In the genomic region with DNA sequence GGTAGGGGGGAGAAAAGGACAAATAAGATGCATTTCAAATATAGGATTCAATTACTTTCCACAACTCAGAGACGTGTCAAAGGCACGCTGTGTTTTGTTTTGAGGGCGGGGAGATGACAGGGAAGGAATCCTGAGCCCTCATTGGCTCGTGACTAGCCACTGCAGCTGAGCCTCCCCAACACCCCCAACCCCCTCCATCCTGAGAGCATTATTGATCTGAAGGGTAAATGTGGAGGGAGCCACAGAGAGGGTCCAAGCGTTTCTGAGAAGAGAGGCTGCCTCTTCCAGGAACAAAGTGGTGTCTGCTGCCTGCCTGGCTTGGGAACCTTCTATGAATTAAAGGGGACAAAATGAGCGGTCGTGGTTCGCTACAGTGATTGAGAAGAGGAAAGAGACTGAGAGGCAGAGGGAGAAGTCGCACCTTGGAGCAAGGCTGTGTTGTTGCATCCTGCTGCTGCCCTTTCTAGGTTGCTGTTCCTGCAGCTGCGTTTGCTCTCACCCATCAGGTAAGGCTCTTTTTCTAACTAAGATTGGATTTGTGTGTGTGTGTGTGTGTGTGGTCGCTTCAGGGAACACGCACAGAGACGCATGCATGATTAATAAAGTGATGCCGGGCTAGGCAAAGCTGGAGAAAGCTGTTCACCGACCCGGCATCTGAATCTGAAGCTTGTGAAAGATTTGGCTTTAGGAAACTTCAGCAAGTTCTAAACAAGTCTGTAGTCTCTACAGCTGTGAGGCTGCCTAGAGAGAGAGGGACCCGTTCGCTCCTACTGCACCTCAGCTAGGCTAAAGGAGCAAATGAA, we compare ENCODE assay signal across 10 mouse cellular contexts. TPM values are rescaled to one million over a fixed set of nuclear protein-coding genes. Genes with fewer than 3 reads are reported as not detected.
DNase-seq lines count a peak whose midpoint lies in the region; ATAC-seq lines count a peak whose summit lies in the region.
"Had no signal": no experiment of that assay in that cellular context is flagged by ENCODE, and none has a peak within 500 bp of the region (broad histone marks: within the 10 kb centered on the region; RNA-seq: fewer than 3 reads in every experiment).

Gene Cdh12, plus strand, starts transcription at position 405 of the 803 bp plus-strand sequence.

- H3K27ac ChIP-seq in heart, embryonic 13.5 days (replicated peaks): no peak within 1 kb of the TSS
- H3K27ac ChIP-seq in embryonic facial prominence, embryonic 13.5 days: no peak within 1 kb of the TSS
- H3K27ac ChIP-seq in intestine, embryonic 16.5 days (ENCODE audit: low read length): no peak within 1 kb of the TSS
- H3K27ac ChIP-seq in midbrain, embryonic 13.5 days: peak within 1 kb of the TSS; percentile 41; the same call in 1 of the 2 replicates

- H3K36me3 ChIP-seq in heart, embryonic 13.5 days: no peaks in the 10 kb centered on the region
- H3K36me3 ChIP-seq in embryonic facial prominence, embryonic 13.5 days: no peaks in the 10 kb centered on the region
- no peaks in the 10 kb centered on the region for H3K36me3 ChIP-seq in intestine, embryonic 16.5 days (ENCODE audit: control insufficient read depth, insufficient read depth, low read length)
- no peaks in the 10 kb centered on the region for H3K36me3 ChIP-seq in midbrain, embryonic 13.5 days

- WGBS in heart, embryonic 13.5 days: 15% methylated on average over 18 of the region's 18 CpGs
- 9% methylated on average over 18 of the region's 18 CpGs for WGBS in embryonic facial prominence, embryonic 13.5 days
- 7% methylated on average over 18 of the region's 18 CpGs for WGBS in intestine, embryonic 16.5 days
- WGBS in midbrain, embryonic 13.5 days: 3% methylated on average over 18 of the region's 18 CpGs

- no peak for ATAC-seq in heart, embryonic 13.5 days (ENCODE audit: extremely low read depth, insufficient number of reproducible peaks, low FRiP score, low TSS enrichment)
- 0 out of 2 replicates have a peak, but pooled peaks have one; percentile 26 for ATAC-seq in embryonic facial prominence, embryonic 13.5 days (ENCODE audit: insufficient number of reproducible peaks, insufficient read depth, low FRiP score, low TSS enrichment, low read depth)
- no peak for ATAC-seq in intestine, embryonic 16.5 days
- ATAC-seq in midbrain, embryonic 13.5 days: peak; percentile 97

- peak within 1 kb of the TSS; percentile 44 for H3K4me3 ChIP-seq in heart, embryonic 13.5 days
- H3K4me3 ChIP-seq in embryonic facial prominence, embryonic 13.5 days: peak within 1 kb of the TSS; percentile 44
- H3K4me3 ChIP-seq in intestine, embryonic 16.5 days (ENCODE audit: low read length): peak within 1 kb of the TSS; percentile 36
- H3K4me3 ChIP-seq in midbrain, embryonic 13.5 days (replicated peaks): peak within 1 kb of the TSS; percentile 56
- H3K4me3 ChIP-seq: erythroblast, embryonic 14.5 days had no signal

- H3K4me2 ChIP-seq in heart, embryonic 13.5 days: peak within 1 kb of the TSS; percentile 74
- H3K4me2 ChIP-seq in embryonic facial prominence, embryonic 13.5 days: peak within 1 kb of the TSS; percentile 73
- peak within 1 kb of the TSS; percentile 49 for H3K4me2 ChIP-seq in intestine, embryonic 16.5 days (ENCODE audit: low read depth, low read length)
- H3K4me2 ChIP-seq in midbrain, embryonic 13.5 days (replicated peaks): peak within 1 kb of the TSS; percentile 68

- H3K4me1 ChIP-seq in heart, embryonic 13.5 days: no peaks in the 10 kb centered on the region
- H3K4me1 ChIP-seq in embryonic facial prominence, embryonic 13.5 days: no peaks in the 10 kb centered on the region
- no peaks in the 10 kb centered on the region for H3K4me1 ChIP-seq in intestine, embryonic 16.5 days (ENCODE audit: control insufficient read depth, insufficient read depth, low read length)
- H3K4me1 ChIP-seq in midbrain, embryonic 13.5 days (replicated peaks): peaks cover 4% of the 10 kb centered on the region; the same call in 1 of the 2 replicates

- H3K9me3 ChIP-seq in heart, embryonic 13.5 days: no peaks in the 10 kb centered on the region
- H3K9me3 ChIP-seq in embryonic facial prominence, embryonic 13.5 days: no peaks in the 10 kb centered on the region
- H3K9me3 ChIP-seq in intestine, embryonic 16.5 days (ENCODE audit: control insufficient read depth, low read length): no peaks in the 10 kb centered on the region
- H3K9me3 ChIP-seq in midbrain, embryonic 13.5 days: no peaks in the 10 kb centered on the region

- H3K27me3 ChIP-seq in heart, embryonic 13.5 days (replicated peaks): no peaks in the 10 kb centered on the region
- H3K27me3 ChIP-seq in embryonic facial prominence, embryonic 13.5 days: no peaks in the 10 kb centered on the region
- H3K27me3 ChIP-seq in intestine, embryonic 16.5 days (replicated peaks; ENCODE audit: control insufficient read depth, insufficient read depth, low read length): no peaks in the 10 kb centered on the region
- H3K27me3 ChIP-seq in midbrain, embryonic 13.5 days: no peaks in the 10 kb centered on the region

- no peak for DNase-seq in heart, adult 18-20 months
- no peak for DNase-seq in adrenal gland, postnatal 14 days
- no peak for DNase-seq in c-Kit-positive CD71-positive TER-119-positive erythroid progenitor cells, embryonic 14.5 days (ENCODE audit: low spot score)
- DNase-seq in kidney, adult 18-20 months: no peak

- H3K9ac ChIP-seq in heart, embryonic 13.5 days: peak within 1 kb of the TSS; percentile 71
- peak within 1 kb of the TSS; percentile 60 for H3K9ac ChIP-seq in embryonic facial prominence, embryonic 13.5 days
- 0 out of 2 replicates have a peak within 1 kb of the TSS, but pooled peaks have one; percentile 23 for H3K9ac ChIP-seq in intestine, embryonic 16.5 days (ENCODE audit: low read depth, low read length)
- peak within 1 kb of the TSS; percentile 64 for H3K9ac ChIP-seq in midbrain, embryonic 13.5 days (replicated peaks)

RNA-seq across cellular contexts. Expression of gene Cdh12, which starts in this region (rescaled TPM):
- polyA plus RNA-seq in heart, embryonic 13.5 days (2015; fragmentation: Nextera tagmentation; extraction: Ambion mirVana): 0.05 TPM in 1 of 2 replicates, not detected in the other
- total RNA-seq in heart, adult 18-20 months (2021): under 1 TPM in 1 of 2 experiments, not detected in 1; 0.05 TPM
- 0.98 and 2.1 TPM in 2 replicates for polyA plus RNA-seq in embryonic facial prominence, embryonic 13.5 days (2015; fragmentation: Nextera tagmentation; extraction: Ambion mirVana)
- 0.37 and 0.54 TPM in 2 replicates for polyA plus RNA-seq in intestine, embryonic 16.5 days (2015; fragmentation: Nextera tagmentation; extraction: Ambion mirVana)
- polyA plus RNA-seq in midbrain, embryonic 13.5 days (2015; fragmentation: Nextera tagmentation; extraction: Ambion mirVana): 2.5 and 2.7 TPM in 2 replicates
- 0.19 and 0.41 TPM in 2 replicates for total RNA-seq in adrenal gland, postnatal 14 days (2021)
- polyA plus RNA-seq: erythroblast, embryonic 14.5 days; spleen, adult 2 months had no signal

Comparison
In these comparisons a context has a peak if more than half of its experiments do, and no peak if none do; other contexts are left out.
1. ATAC-seq: peak in embryonic facial prominence, embryonic 13.5 days (single experiment) and midbrain, embryonic 13.5 days (single experiment); none in heart, embryonic 13.5 days (single experiment) and intestine, embryonic 16.5 days (single experiment).
2. Peak in every context shown above with its lines, with median percentiles within 50 percentile points of each other: H3K4me2 ChIP-seq, H3K4me3 ChIP-seq and H3K9ac ChIP-seq.